Mouse (Mus musculus) monocyte, adult 5-6 weeks (primary cell): ENCODE results near the gene Gm10912. TPM values are rescaled to one million over a fixed set of nuclear protein-coding genes. Genes with fewer than 3 reads are reported as not detected.
"Not testable (repeated sequence)": the region's sequence is repeated elsewhere in the genome, so short reads cannot be mapped to it uniquely, and the experiment has no call there.

Experiments
- ATAC-seq: fragments of 153-309, 156-312 bp; replicated peaks from 2 replicates; pipeline ENCODE4 v1.8.0; 2017; ENCODE audit warnings: mild to moderate bottlenecking; ENCODE audit not compliant: low TSS enrichment, insufficient number of reproducible peaks, severe bottlenecking, poor library complexity, low FRiP score
- total RNA-seq: library from RNA; stranded (forward); fragments of 200-1000, 200-491, 200-594 nt; gene quantifications from 3 replicates; pipeline ENCODE4 v1.2.3, GENCODE M21; 2017

Gene Gm10912
- 0.87 TPM in 1 of 3 replicates, not detected in the others for total RNA-seq

GRCm38 (mm10) chr2:104065526-104065925, at the start of gene Gm10912:
Gene Gm10912, plus strand, starts transcription at chr2:104065826.
- ATAC-seq, result not testable (repeated sequence)

- ATAC-seq, result no peak
These were observed 42.5 kb upstream of the Gm10912 start for GRCm38 (mm10) chr2:104023096-104023495.

GRCm38 (mm10) chr2:104024656-104025055, 41.0 kb upstream of the Gm10912 start:
- no peak for ATAC-seq

- ATAC-seq, result peak; percentile 72
These were observed 38.0 kb upstream of the Gm10912 start, which contains the start of gene Fbxo3 for GRCm38 (mm10) chr2:104027458-104028138. Gene Fbxo3, plus strand, starts transcription at chr2:104027721.

GRCm38 (mm10) chr2:104028139-104028723, 37.4 kb upstream of the Gm10912 start, which contains the start of gene 4931422A03Rik:
Gene 4931422A03Rik, minus strand, starts transcription at chr2:104028361.
- peak; percentile 40 for ATAC-seq

- ATAC-seq, result no peak
These were observed 36.6 kb upstream of the Gm10912 start for GRCm38 (mm10) chr2:104029074-104029473.

GRCm38 (mm10) chr2:104030381-104030780, 35.2 kb upstream of the Gm10912 start:
- ATAC-seq, result no peak

- ATAC-seq, result no peak
These were observed 33.6 kb upstream of the Gm10912 start for GRCm38 (mm10) chr2:104032056-104032455.

GRCm38 (mm10) chr2:104034832-104035472, 30.7 kb upstream of the Gm10912 start:
- no peak; the same call in 1 of the 2 replicates for ATAC-seq

GRCm38 (mm10) chr2:104035595-104035994, 30.0 kb upstream of the Gm10912 start:
- ATAC-seq, result no peak

GRCm38 (mm10) chr2:104036316-104036715, 29.3 kb upstream of the Gm10912 start:
- no peak for ATAC-seq

GRCm38 (mm10) chr2:104038236-104038635, 27.4 kb upstream of the Gm10912 start:
- ATAC-seq, result no peak

GRCm38 (mm10) chr2:104041632-104042031, 24.0 kb upstream of the Gm10912 start:
- no peak for ATAC-seq

GRCm38 (mm10) chr2:104042766-104043165, 22.9 kb upstream of the Gm10912 start:
- no peak for ATAC-seq

- ATAC-seq, result no peak
These were observed 21.8 kb upstream of the Gm10912 start for GRCm38 (mm10) chr2:104043624-104044478.

GRCm38 (mm10) chr2:104044479-104045080, 21.0 kb upstream of the Gm10912 start:
- ATAC-seq, result no peak

GRCm38 (mm10) chr2:104058381-104058780, 7.2 kb upstream of the Gm10912 start:
- ATAC-seq, result no peak

GRCm38 (mm10) chr2:104058954-104059353, 6.7 kb upstream of the Gm10912 start:
- no peak for ATAC-seq
